Mouse (Mus musculus): ENCODE measurements around the gene Nr2c2.
A peak's percentile ranks its signal among the peaks of the same experiment; 100 is the strongest.

GRCm38 (mm10) chr6:92065721-92066496 lies 25.3 kb upstream of the Nr2c2 start:
- TF ChIP-seq CTCF (IDR thresholded peaks at IDR 0.05; ENCODE audit: low read depth), result peak; percentile 85
- no peak for TF ChIP-seq EP300 (IDR thresholded peaks at IDR 0.05; ENCODE audit: low read depth)
